Mouse (Mus musculus): Measurements from ENCODE around the gene Mprip.

GRCm38 (mm10) chr11:59743307-59743706, 82.2 kb downstream of the Mprip start:
- TF ChIP-seq CTCF (IDR thresholded peaks at IDR 0.05; ENCODE audit: low read depth) (no peak), EP300 (IDR thresholded peaks at IDR 0.05; ENCODE audit: low read depth) (no peak)
